19 mouse cellular contexts compared by ENCODE assay signal in the genomic region with DNA sequence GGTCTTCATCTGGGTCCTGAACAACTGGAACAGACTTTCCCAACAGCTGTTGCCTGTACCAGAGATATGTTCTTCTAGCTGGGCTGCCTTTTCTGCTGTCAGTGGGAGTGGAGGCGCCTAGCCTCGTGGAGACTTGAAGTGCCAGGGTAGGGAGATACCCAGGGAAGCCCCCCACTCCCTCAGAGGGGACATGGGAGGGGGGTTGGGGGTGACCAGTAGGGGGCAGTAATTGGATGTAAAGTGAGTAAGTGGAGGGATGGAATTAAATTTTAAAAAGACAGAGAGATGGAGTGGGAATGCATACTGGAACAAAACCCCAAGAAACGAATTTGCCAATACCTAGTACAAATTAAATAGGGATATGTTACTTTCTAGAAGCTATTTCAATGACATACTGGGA. TPM values are rescaled to one million over a fixed set of nuclear protein-coding genes. Genes with fewer than 3 reads are reported as not detected.
DNase-seq lines count a peak whose midpoint lies in the region; TF ChIP-seq lines count a peak whose summit lies in the region.
"Had no signal": no experiment of that assay in that cellular context is flagged by ENCODE, and none has a peak within 500 bp of the region (broad histone marks: within the 10 kb centered on the region; RNA-seq: fewer than 3 reads in every experiment).

No protein-coding gene starts in this region.

- no peaks in the 10 kb centered on the region for H3K9me3 ChIP-seq in CH12.LX (replicated peaks; ENCODE audit: low read length)
- no peaks in the 10 kb centered on the region for H3K9me3 ChIP-seq in MEL (replicated peaks; ENCODE audit: insufficient read depth, low read length)

- no peak for DNase-seq in left cerebral cortex, adult 2 months (ENCODE audit: extremely low spot score in 1 of 2, low spot score in 2 of 2)
- DNase-seq in left cerebral cortex, adult 11 months (ENCODE audit: low spot score) = no peak
- DNase-seq in CH12.LX (ENCODE audit: extremely low read depth) (no peak), MEL (ENCODE audit: low read depth, low spot score) (peak; percentile 38)
- peak; percentile 1 for DNase-seq in retina, embryonic 14.5 days (ENCODE audit: low spot score)
- no peak for DNase-seq in neural tube, embryonic 10.5 days (ENCODE audit: extremely low spot score, low spot score)
- no peak for DNase-seq in heart, postnatal 14 days
- DNase-seq in spleen, postnatal 36 days (ENCODE audit: low spot score in 2 of 2) = no peak
- DNase-seq: adrenal gland, adult 8-10 months; heart, adult 11 months; heart, postnatal 10 days; kidney, adult 11 months had no signal

- H3K4me1 ChIP-seq in CH12.LX (ENCODE audit: control insufficient read depth in 1 of 2, insufficient read depth in 2 of 2) (peaks cover 9 to 12% of the 10 kb centered on the region in 2 experiments; a peak in 3 of 4 replicates), MEL (ENCODE audit: control insufficient read depth in 1 of 2, insufficient read depth in 2 of 2, low read length in 2 of 2) (peaks cover 0 to 3% of the 10 kb centered on the region in 2 experiments; a peak in 2 of 4 replicates)

- intact Hi-C loops in left cerebral cortex, adult 2 months (cut with DNase I) = no loop called here
- intact Hi-C loops in heart, postnatal 14 days (cut with DNase I) = loop anchor here (5.0 kb wide), 1 partner anchor 183 kb away; no protein-coding TSS in a partner anchor

- in situ Hi-C loops in CH12.LX (cut with MboI; ENCODE audit: low pct_ligation_motif_present, low pct_unique_long_range_greater_than_20kb, low sequenced_read_pairs) = loop anchor here (10.0 kb wide), 1 partner anchor 91 kb away; a partner anchor contains a TSS

- peak; percentile 27 for TF ChIP-seq CTCF in left cerebral cortex, adult 2 months (IDR thresholded peaks at IDR 0.05)
- TF ChIP-seq CTCF in CH12.LX (conservative IDR thresholded peaks at IDR 0.05 in 1 of 2, IDR thresholded peaks at IDR 0.05 in 1 of 2; ENCODE audit: low read depth in 2 of 2, low read length in 2 of 2) = peak in 1 of 2 experiments; percentile 50; a peak in 2 of 4 replicates
- TF ChIP-seq CTCF in MEL (IDR thresholded peaks at IDR 0.05 in 2 of 3, conservative IDR thresholded peaks at IDR 0.05 in 1 of 3; ENCODE audit: control insufficient read depth in 1 of 3, insufficient read depth in 1 of 3, low read depth in 2 of 3, low read length in 3 of 3, poor library complexity in 1 of 3, severe bottlenecking in 1 of 3) = peak; percentile 59 to 62 (median 60)

- H3K36me3 ChIP-seq in CH12.LX (replicated peaks in 1 of 2; ENCODE audit: control insufficient read depth in 1 of 2, insufficient read depth in 1 of 2, low read length in 1 of 2) (no peaks in the 10 kb centered on the region), MEL (ENCODE audit: control insufficient read depth in 1 of 2, insufficient read depth in 2 of 2, low read length in 2 of 2) (peaks cover 0 to 5% of the 10 kb centered on the region in 2 experiments; a peak in 1 of 4 replicates)

- no peak for TF ChIP-seq EP300 in CH12.LX (IDR thresholded peaks at IDR 0.05; ENCODE audit: low read length)
- TF ChIP-seq EP300 in MEL (IDR thresholded peaks at IDR 0.05; ENCODE audit: low read depth in 1 of 2, low read length in 2 of 2) = no peak

- no peak overlapping the region for H3K27ac ChIP-seq in left cerebral cortex, adult 2 months
- H3K27ac ChIP-seq in CH12.LX (ENCODE audit: insufficient read depth, low read depth) = no peak overlapping the region
- H3K27ac ChIP-seq in MEL (ENCODE audit: control insufficient read depth, low read depth, low read length) = no peak overlapping the region

- TF ChIP-seq POLR2A in CH12.LX (IDR thresholded peaks at IDR 0.05; ENCODE audit: low read depth, low read length) = no peak
- TF ChIP-seq POLR2A in MEL (IDR thresholded peaks at IDR 0.05; ENCODE audit: control insufficient read depth in 1 of 2, insufficient read depth in 1 of 2, low read depth in 1 of 2, low read length in 2 of 2, poor library complexity in 1 of 2) = no peak

- H3K9ac ChIP-seq in CH12.LX (ENCODE audit: insufficient read depth, low read depth) = no peak overlapping the region
- no peak overlapping the region for H3K9ac ChIP-seq in MEL (ENCODE audit: control insufficient read depth, low read depth, low read length, poor library complexity, severe bottlenecking)

- no peaks in the 10 kb centered on the region for H3K79me2 ChIP-seq in CH12.LX (replicated peaks; ENCODE audit: control insufficient read depth, extremely low read depth, insufficient read depth, poor library complexity, severe bottlenecking)
- no peaks in the 10 kb centered on the region for H3K79me2 ChIP-seq in MEL (ENCODE audit: control insufficient read depth, insufficient read depth, low read length, poor library complexity)

- TF ChIP-seq RAD21 in CH12.LX (IDR thresholded peaks at IDR 0.05; ENCODE audit: low read depth, low read length) (peak; percentile 39), MEL (IDR thresholded peaks at IDR 0.05; ENCODE audit: low read depth, low read length) (peak; percentile 63)

- no peak overlapping the region for H3K4me2 ChIP-seq in CH12.LX (ENCODE audit: insufficient read depth, low read depth, poor library complexity, severe bottlenecking)

- H3K27me3 ChIP-seq in CH12.LX (replicated peaks) (no peaks in the 10 kb centered on the region), MEL (ENCODE audit: control insufficient read depth in 1 of 2, insufficient read depth in 2 of 2, low read length in 2 of 2) (no peaks in the 10 kb centered on the region)

- H3K4me3 ChIP-seq in left cerebral cortex, adult 2 months = no peak overlapping the region
- H3K4me3 ChIP-seq in CH12.LX (replicated peaks in 1 of 3; ENCODE audit: low read depth in 2 of 3, low read length in 2 of 3, poor library complexity in 1 of 3) = no peak overlapping the region
- H3K4me3 ChIP-seq in MEL (ENCODE audit: control insufficient read depth in 1 of 2, insufficient read depth in 1 of 2, low read depth in 2 of 2, low read length in 2 of 2) = no peak overlapping the region
- H3K4me3 ChIP-seq: erythroblast, embryonic 14.5 days had no signal

- dilution Hi-C loops in CH12.LX (cut with MboI; ENCODE audit: extremely low pct_ligation_motif_present, extremely low pct_unique_long_range_greater_than_20kb, low sequenced_read_pairs) = no loop called here

TF ChIP-seq in CH12.LX, 34 proteins besides CTCF, POLR2A, EP300 and RAD21:
- TF ChIP-seq TBP (conservative IDR thresholded peaks at IDR 0.05; ENCODE audit: low read depth, low read length) (no peak), ZNF384 (IDR thresholded peaks at IDR 0.05; ENCODE audit: low read depth, low read length) (no peak), TCF12 (IDR thresholded peaks at IDR 0.05; ENCODE audit: low read depth, low read length) (no peak), MXI1 (IDR thresholded peaks at IDR 0.05; ENCODE audit: low read depth, low read length) (no peak), ZKSCAN1 (IDR thresholded peaks at IDR 0.05; ENCODE audit: borderline replicate concordance, low read depth, low read length) (no peak), SMC3 (IDR thresholded peaks at IDR 0.05; ENCODE audit: low read depth, low read length) (peak; percentile 17; the same call in 1 of the 2 replicates), HCFC1 (IDR thresholded peaks at IDR 0.05; ENCODE audit: low read depth, low read length) (no peak), SIN3A (IDR thresholded peaks at IDR 0.05; ENCODE audit: low read length) (no peak), UBTF (IDR thresholded peaks at IDR 0.05; ENCODE audit: low read depth, low read length) (no peak)
TF ChIP-seq in CH12.LX: peak in this region for 1.

TF ChIP-seq in MEL, 35 proteins besides CTCF, POLR2A, EP300 and RAD21:
- peak; percentile 47 for TF ChIP-seq ZC3H11A (IDR thresholded peaks at IDR 0.05; ENCODE audit: low read depth, low read length)
- no peak for TF ChIP-seq TCF12 (IDR thresholded peaks at IDR 0.05; ENCODE audit: low read depth, low read length)
- TF ChIP-seq MAFK (IDR thresholded peaks at IDR 0.05; ENCODE audit: borderline replicate concordance, low read depth, low read length) = no peak
- TF ChIP-seq CHD2 (IDR thresholded peaks at IDR 0.05; ENCODE audit: low read length) = no peak
- TF ChIP-seq MAZ (IDR thresholded peaks at IDR 0.05; ENCODE audit: low read depth, low read length) = 0 out of 2 replicates have a peak, but pooled peaks have one; percentile 58
- TF ChIP-seq SMC3 (IDR thresholded peaks at IDR 0.05; ENCODE audit: low read depth, low read length) = peak; percentile 66
- no peak for TF ChIP-seq JUND (IDR thresholded peaks at IDR 0.05; ENCODE audit: low read depth, low read length)
- TF ChIP-seq MEF2A (IDR thresholded peaks at IDR 0.05; ENCODE audit: extremely low read depth, insufficient replicate concordance, low read depth, low read length, poor library complexity, severe bottlenecking) = no peak
TF ChIP-seq in MEL: peak in this region for 3.

RNA-seq across cellular contexts. Expression of a gene that starts 28.1 kb away (rescaled TPM):
- 1 to 10 TPM; 1.5 to 1.6 TPM for total RNA-seq in left cerebral cortex, adult 2 months (2021)
- total RNA-seq in CH12.LX (2012; rRNA removed) (0.04 TPM in 1 of 2 replicates, not detected in the other), CH12.LX (2014; rRNA removed) (not detected in 2 replicates), MEL (2012; rRNA removed) (not detected in 2 replicates)
- polyA plus RNA-seq in CH12.LX (2012; ENCODE audit: insufficient read length, low read depth) (0.24 and 0.33 TPM in 2 replicates), MEL (2012; ENCODE audit: insufficient read depth in 1 of 2, insufficient read length in 2 of 2, low read depth in 1 of 2, low replicate concordance in 2 of 2, missing spikeins in 1 of 2) (under 1 TPM in 1 of 2 experiments, not detected in 1; 0.38 TPM)
- total RNA-seq in heart, postnatal 14 days (2021) = 1 to 10 TPM; 1.1 TPM
- polyA plus RNA-seq: liver, embryonic 16.5 days had no signal

RNA-seq across cellular contexts. Expression of a gene that starts 53.5 kb away (rescaled TPM):
- total RNA-seq in left cerebral cortex, adult 2 months (2021) = not detected
- total RNA-seq in CH12.LX (2012; rRNA removed) (not detected in 2 replicates), CH12.LX (2014; rRNA removed) (0.14 TPM in 1 of 2 replicates, not detected in the other), MEL (2012; rRNA removed) (not detected in 2 replicates)
- polyA plus RNA-seq in CH12.LX (2012; ENCODE audit: insufficient read length, low read depth) (not detected in 2 replicates), MEL (2012; ENCODE audit: insufficient read depth in 1 of 2, insufficient read length in 2 of 2, low read depth in 1 of 2, low replicate concordance in 2 of 2, missing spikeins in 1 of 2) (under 1 TPM in 1 of 2 experiments, not detected in 1; 0.25 TPM)
- not detected for total RNA-seq in heart, postnatal 14 days (2021)
- total RNA-seq: adrenal gland, adult 8-10 months; heart, postnatal 10 days; layer of hippocampus, adult 18-20 months; left cerebral cortex, postnatal 25 days; megakaryocyte, adult 5-6 weeks had no signal
- polyA plus RNA-seq: erythroblast, embryonic 14.5 days; liver, embryonic 16.5 days; Patski; stomach, embryonic 14.5 days had no signal

Comparison
In these comparisons a context has a peak if more than half of its experiments do, and no peak if none do; other contexts are left out.
1. DNase-seq: peak in MEL (single experiment) and retina, embryonic 14.5 days (single experiment); none in left cerebral cortex, adult 2 months (0 of 2), left cerebral cortex, adult 11 months (single experiment), CH12.LX (single experiment), neural tube, embryonic 10.5 days (single experiment), heart, postnatal 14 days (0 of 2) and spleen, postnatal 36 days (0 of 2).